Mouse (Mus musculus) kidney, adult 2 months (tissue): ENCODE data around the gene Atf1.
"Not testable (repeated sequence)": the region's sequence is repeated elsewhere in the genome, so short reads cannot be mapped to it uniquely, and the experiment has no call there.

Experiments
- CTCF ChIP-seq: fragments of 200-500 bp; conservative IDR thresholded peaks from 2 replicates; pipeline ENCODE4 v1.5.1; 2011; ENCODE audit warnings: low read depth, mild to moderate bottlenecking, control low read depth, low read length, moderate library complexity, mixed read lengths; ENCODE audit not compliant: insufficient read depth, insufficient read length
- POLR2A ChIP-seq: fragments of 200-500 bp; IDR thresholded peaks from one replicate; pipeline ENCODE4 v1.6.1; 2011; ENCODE audit warnings: low read depth, low read length, control low read depth

GRCm38 (mm10) chr15:100273791-100274308 lies 46.2 kb downstream of the Atf1 start:
- not testable (repeated sequence) for TF ChIP-seq CTCF, POLR2A
